Mouse (Mus musculus) liver, embryonic 11.5 days (tissue): ENCODE measurements around the gene Slc48a1. TPM values are rescaled to one million over a fixed set of nuclear protein-coding genes. Genes with fewer than 3 reads are reported as not detected.

Source experiments
- ATAC-seq: fragments of 200-750 bp; cut with Nextera tagmentation; replicated peaks from 2 replicates; pipeline ENCODE4 v1.8.0; 2017; ENCODE audit warnings: moderate number of reproducible peaks, mild to moderate bottlenecking, moderate TSS enrichment, moderate library complexity; ENCODE audit not compliant: low FRiP score
- DNase-seq: peaks from one replicate; pipeline ENCODE4 v3.0.0-alpha.2; 2017; ENCODE audit warnings: low spot score
- H3K27ac ChIP-seq: fragments of 300-500 bp; sonication (generic); 2 replicates; pipeline ENCODE4 v1.5.1; 2014; ENCODE audit warnings: mild to moderate bottlenecking, low read depth, low read length, control low read depth
- H3K27me3 ChIP-seq: fragments of 300-500 bp; sonication (generic); replicated peaks from 2 replicates; pipeline ENCODE4 v1.6.1; 2014; ENCODE audit warnings: low read length, mixed read lengths; ENCODE audit not compliant: control insufficient read depth, insufficient read depth
- H3K36me3 ChIP-seq: fragments of 300-500 bp; sonication (generic); 2 replicates; pipeline ENCODE4 v1.6.1; 2014; ENCODE audit warnings: mild to moderate bottlenecking, low read length, moderate library complexity, mixed read lengths; ENCODE audit not compliant: control insufficient read depth, insufficient read depth
- H3K4me1 ChIP-seq: fragments of 300-500 bp; sonication (generic); replicated peaks from 2 replicates; pipeline ENCODE4 v1.6.1; 2014; ENCODE audit warnings: low read length, mixed read lengths; ENCODE audit not compliant: control insufficient read depth, insufficient read depth
- H3K4me2 ChIP-seq: fragments of 300-500 bp; sonication (generic); 2 replicates; pipeline ENCODE4 v1.6.1; 2014; ENCODE audit warnings: mild to moderate bottlenecking, control low read depth, moderate library complexity
- H3K4me3 ChIP-seq: fragments of 300-500 bp; sonication (generic); 2 replicates; pipeline ENCODE4 v1.5.1; 2014; ENCODE audit warnings: low read depth, low read length, control low read depth
- H3K9ac ChIP-seq: fragments of 300-500 bp; sonication (generic); 2 replicates; pipeline ENCODE4 v1.6.1; 2014; ENCODE audit warnings: low read depth, low read length, control low read depth
- H3K9me3 ChIP-seq: fragments of 300-500 bp; sonication (generic); 2 replicates; pipeline ENCODE4 v1.6.1; 2016; ENCODE audit warnings: low read length, inconsistent platforms, mixed read lengths; ENCODE audit not compliant: control insufficient read depth
- WGBS: fragments of 180-500 bp; shearing (Covaris S2); extraction: QIAGEN DNeasy Blood & Tissue Kit; methylation state at CpG from one replicate; pipeline ENCODE4 v1.1.7; 2014; 5-methylcytosine and 5-hydroxymethylcytosine counted together
- polyA plus RNA-seq: library from polyadenylated mRNA; unstranded; fragments of >200 nt; fragmentation: Nextera tagmentation; extraction: Ambion mirVana; gene quantifications from 2 replicates; pipeline ENCODE4 v1.2.1, GENCODE M21; 2014

Slc48a1 gene
- polyA plus RNA-seq, 1 experiment from 2014 or later = 55.0 TPM

DNA sequence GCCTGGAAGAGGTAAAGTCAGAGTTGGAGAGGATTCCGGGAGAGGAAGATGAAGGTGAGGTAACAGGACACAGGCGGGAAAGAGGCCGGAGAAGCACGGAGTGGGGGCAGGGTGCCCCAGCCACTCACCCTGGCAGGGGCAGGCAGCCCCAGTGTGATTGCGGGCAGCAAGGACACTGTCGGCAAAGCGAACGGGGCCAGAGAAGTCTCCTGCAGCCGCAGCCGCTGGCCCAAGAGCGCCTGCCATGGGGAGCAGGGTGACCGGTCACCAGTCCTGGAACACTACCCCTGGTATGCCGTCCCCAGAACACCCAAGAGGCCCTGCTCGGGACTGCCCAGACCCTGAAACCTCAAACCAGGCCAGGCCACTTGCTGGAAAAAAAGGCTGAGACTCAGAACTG lies 30.2 kb downstream of the Slc48a1 start:
- Histone ChIP-seq H3K27ac (no peak overlapping the region), H3K9me3 (no peaks in the 10 kb centered on the region), H3K4me2 (no peak overlapping the region), H3K36me3 (peaks cover 25% of the 10 kb centered on the region), H3K4me1 (no peaks in the 10 kb centered on the region; the same call in none of the 2 replicates), H3K4me3 (no peak overlapping the region), H3K9ac (no peak overlapping the region), H3K27me3 (no peaks in the 10 kb centered on the region)
- 86% methylated on average over 14 of the region's 14 CpGs for WGBS
- ATAC-seq (no peak), DNase-seq (no peak)

DNA sequence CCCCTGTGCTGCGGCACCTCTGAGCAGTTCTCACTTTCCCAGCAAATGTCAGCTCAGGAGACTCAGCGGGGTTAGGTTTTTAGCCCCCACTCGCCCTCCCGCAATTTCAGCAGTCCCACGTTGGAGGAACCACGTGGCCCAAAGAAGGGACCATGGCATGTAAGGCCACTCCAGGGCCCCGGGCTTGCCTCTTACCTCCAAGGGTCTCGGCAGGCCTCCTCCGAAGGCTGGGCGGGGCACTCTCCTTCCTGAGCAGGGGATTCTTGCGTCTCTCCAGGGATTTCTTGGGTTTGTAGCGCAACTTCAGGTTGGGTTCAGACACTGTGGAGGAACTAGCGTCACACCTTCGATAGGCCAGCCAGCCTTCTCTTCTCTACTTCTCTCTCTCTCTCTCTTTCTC lies 30.9 kb downstream of the Slc48a1 start:
- H3K4me3 ChIP-seq = no peak overlapping the region
- H3K27me3 ChIP-seq = no peaks in the 10 kb centered on the region
- H3K36me3 ChIP-seq = peaks cover 25% of the 10 kb centered on the region
- H3K9me3 ChIP-seq = no peaks in the 10 kb centered on the region
- ATAC-seq = no peak
- 88% methylated on average over 14 of the region's 14 CpGs for WGBS
- DNase-seq = no peak
- H3K4me2 ChIP-seq = no peak overlapping the region
- no peak overlapping the region for H3K9ac ChIP-seq
- H3K4me1 ChIP-seq = peaks cover 4% of the 10 kb centered on the region
- no peak overlapping the region for H3K27ac ChIP-seq

DNA sequence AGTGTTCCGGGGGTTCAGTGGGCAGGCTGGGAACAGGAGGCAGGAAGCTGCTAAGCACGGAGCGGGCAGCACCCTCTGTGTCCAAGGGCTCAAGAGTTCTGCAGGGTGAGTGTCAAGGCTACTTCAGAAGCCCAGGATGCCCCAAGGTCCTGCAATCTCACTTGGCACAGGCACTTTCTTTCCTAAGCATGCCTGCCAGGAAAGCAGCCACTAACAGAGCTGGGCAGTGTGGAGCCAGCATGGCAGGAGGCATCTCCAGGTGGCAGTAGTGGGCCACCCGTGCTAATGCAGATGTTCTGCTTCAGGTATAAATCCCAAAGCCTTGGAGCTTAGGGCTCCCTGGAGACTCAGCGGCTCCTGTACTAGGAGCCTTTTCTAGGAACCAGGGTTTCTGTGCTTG lies 31.6 kb downstream of the Slc48a1 start:
- 87% methylated on average over 5 of the region's 5 CpGs for WGBS
- DNase-seq (no peak), ATAC-seq (no peak)
- Histone ChIP-seq H3K9me3 (no peaks in the 10 kb centered on the region), H3K27ac (no peak overlapping the region), H3K27me3 (no peaks in the 10 kb centered on the region), H3K9ac (no peak overlapping the region), H3K4me3 (no peak overlapping the region), H3K36me3 (peaks cover 25% of the 10 kb centered on the region), H3K4me2 (no peak overlapping the region), H3K4me1 (peaks cover 11% of the 10 kb centered on the region)

GRCm38 (mm10) chr15:97810399-97810798 lies 32.1 kb downstream of the Slc48a1 start:
- 91% methylated on average over 5 of the region's 5 CpGs for WGBS
- no peak overlapping the region for H3K9ac ChIP-seq
- peaks cover 15% of the 10 kb centered on the region for H3K4me1 ChIP-seq
- DNase-seq (no peak), ATAC-seq (no peak)
- no peaks in the 10 kb centered on the region for H3K27me3 ChIP-seq
- peaks cover 25% of the 10 kb centered on the region for H3K36me3 ChIP-seq
- no peaks in the 10 kb centered on the region for H3K9me3 ChIP-seq
- H3K4me2 ChIP-seq = no peak overlapping the region
- H3K27ac ChIP-seq = no peak overlapping the region
- no peak overlapping the region for H3K4me3 ChIP-seq

DNA sequence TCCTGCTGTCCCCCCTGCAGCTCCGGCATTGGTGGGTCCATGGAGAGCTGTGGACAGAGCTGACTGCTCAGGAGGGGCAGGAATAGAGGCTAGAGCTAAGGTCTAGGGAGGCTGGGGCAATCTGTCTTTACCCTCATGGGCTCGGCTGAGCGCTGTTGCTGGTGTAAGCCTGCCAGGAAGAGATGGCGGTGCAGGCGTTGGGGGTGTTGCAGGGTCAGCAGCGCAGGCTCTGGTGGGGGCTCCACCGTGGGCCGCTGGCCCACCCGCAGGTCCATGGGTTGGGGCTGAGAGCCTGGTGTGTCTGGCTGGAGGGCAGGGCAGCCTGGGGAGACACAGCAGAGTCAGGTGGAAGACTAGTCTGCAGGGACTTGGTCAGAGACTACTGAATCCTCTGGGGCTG lies 33.0 kb downstream of the Slc48a1 start:
- 91% methylated on average over 9 of the region's 9 CpGs for WGBS
- Histone ChIP-seq H3K4me2 (no peak overlapping the region), H3K36me3 (peaks cover 22% of the 10 kb centered on the region), H3K4me1 (peaks cover 15% of the 10 kb centered on the region), H3K9ac (no peak overlapping the region), H3K4me3 (no peak overlapping the region), H3K27ac (no peak overlapping the region), H3K27me3 (no peaks in the 10 kb centered on the region), H3K9me3 (no peaks in the 10 kb centered on the region)
- ATAC-seq = no peak
- DNase-seq = no peak

GRCm38 (mm10) chr15:97812126-97812525 lies 33.8 kb downstream of the Slc48a1 start:
- H3K9ac ChIP-seq = no peak overlapping the region
- no peak overlapping the region for H3K4me2 ChIP-seq

DNA sequence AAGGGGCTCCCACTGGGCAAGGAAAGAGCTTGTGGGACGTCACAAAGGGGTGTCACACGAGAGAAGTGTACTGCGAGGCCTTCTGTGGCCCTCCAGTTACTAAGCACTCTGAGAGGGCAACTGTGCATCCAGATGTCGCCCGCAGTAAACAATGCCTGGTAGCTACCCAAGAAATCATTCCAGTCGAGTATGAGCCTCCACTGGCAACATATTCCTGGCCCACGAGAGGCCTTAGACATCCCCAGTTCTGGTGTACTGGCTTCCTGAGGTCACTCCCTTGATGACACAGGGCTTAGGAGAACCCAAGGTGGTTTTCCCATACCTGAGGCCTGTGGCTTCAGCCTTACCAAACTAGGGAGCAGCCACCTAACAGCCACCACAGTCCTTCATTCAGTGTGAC lies 34.6 kb downstream of the Slc48a1 start:
- 80% methylated on average over 7 of the region's 7 CpGs for WGBS
- H3K4me3 ChIP-seq = no peak overlapping the region
- no peaks in the 10 kb centered on the region for H3K27me3 ChIP-seq
- ATAC-seq (no peak), DNase-seq (no peak)
- H3K27ac ChIP-seq = no peak overlapping the region
- H3K4me2 ChIP-seq = no peak overlapping the region
- H3K9me3 ChIP-seq = no peaks in the 10 kb centered on the region
- H3K36me3 ChIP-seq = peaks cover 21% of the 10 kb centered on the region
- H3K4me1 ChIP-seq = peaks cover 15% of the 10 kb centered on the region
- no peak overlapping the region for H3K9ac ChIP-seq

More at GRCm38 (mm10) chr15:97812126-97812525, 33.8 kb downstream of the Slc48a1 start:
- peaks cover 15% of the 10 kb centered on the region for H3K4me1 ChIP-seq
- no peak overlapping the region for H3K4me3 ChIP-seq
- 87% methylated on average over 6 of the region's 6 CpGs for WGBS
- DNase-seq (no peak), ATAC-seq (no peak)
- H3K27ac ChIP-seq = no peak overlapping the region
- no peaks in the 10 kb centered on the region for H3K9me3 ChIP-seq
- H3K27me3 ChIP-seq = no peaks in the 10 kb centered on the region
- H3K36me3 ChIP-seq = peaks cover 20% of the 10 kb centered on the region

DNA sequence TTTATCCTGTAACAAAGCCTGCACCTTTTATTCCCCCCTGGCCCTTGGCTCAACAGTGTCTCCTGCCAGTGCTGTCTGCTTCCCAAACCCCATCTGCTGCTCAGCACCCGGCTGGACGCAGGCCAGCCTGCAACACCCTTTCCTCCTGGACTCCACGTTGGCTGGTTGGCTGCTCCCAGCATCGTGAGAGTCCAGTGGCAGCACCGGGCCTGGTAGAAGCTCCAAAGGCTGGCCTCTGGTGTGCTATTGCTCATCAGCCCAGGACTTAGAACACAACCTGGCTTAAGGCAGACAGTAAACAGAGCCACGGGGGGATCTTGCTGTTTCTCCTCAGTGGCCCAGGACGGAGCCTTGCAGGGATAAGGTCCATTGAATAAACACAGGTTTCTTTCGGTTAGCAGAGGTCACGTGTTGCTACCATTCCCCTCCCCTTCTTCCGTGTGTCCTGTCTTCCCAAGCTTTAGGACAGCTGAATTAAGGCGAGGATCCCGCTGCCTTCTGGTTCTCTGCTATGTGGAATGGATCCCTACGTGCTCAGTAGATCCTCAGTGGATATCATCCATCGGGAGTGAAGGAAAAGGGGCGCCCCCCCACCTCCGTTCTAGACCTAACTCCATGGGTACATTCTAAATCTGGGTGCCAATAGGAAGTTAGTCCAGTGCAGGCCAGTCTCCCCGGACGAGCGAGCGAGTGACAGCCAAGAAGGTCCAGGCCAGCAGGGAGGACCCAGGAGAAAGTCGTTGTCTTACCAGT lies 35.3 kb downstream of the Slc48a1 start:
- H3K4me1 ChIP-seq = peaks cover 15% of the 10 kb centered on the region
- H3K27ac ChIP-seq = no peak overlapping the region
- WGBS = 66% methylated on average over 21 of the region's 21 CpGs
- H3K27me3 ChIP-seq = no peaks in the 10 kb centered on the region
- no peak for DNase-seq
- peaks cover 17% of the 10 kb centered on the region for H3K36me3 ChIP-seq
- H3K9me3 ChIP-seq = no peaks in the 10 kb centered on the region
- no peak overlapping the region for H3K4me2 ChIP-seq
- H3K9ac ChIP-seq = no peak overlapping the region
- no peak for ATAC-seq
- no peak overlapping the region for H3K4me3 ChIP-seq

- no peak overlapping the region for H3K4me3 ChIP-seq
These were observed 36.4 kb downstream of the Slc48a1 start for GRCm38 (mm10) chr15:97814703-97815102.

More at GRCm38 (mm10) chr15:97814703-97815102, 36.4 kb downstream of the Slc48a1 start:
- Histone ChIP-seq H3K9me3 (no peaks in the 10 kb centered on the region), H3K4me2 (no peak overlapping the region), H3K9ac (no peak overlapping the region), H3K36me3 (peaks cover 10% of the 10 kb centered on the region), H3K27ac (no peak overlapping the region), H3K27me3 (no peaks in the 10 kb centered on the region), H3K4me1 (peaks cover 16% of the 10 kb centered on the region)
- ATAC-seq = no peak
- no peak for DNase-seq
- WGBS = 60% methylated on average over 5 of the region's 5 CpGs
